Mouse (Mus musculus) testis, adult 2 months (tissue): ENCODE data around the gene Ranbp9. TPM values are rescaled to one million over a fixed set of nuclear protein-coding genes. Genes with fewer than 3 reads are reported as not detected.
"Not testable (repeated sequence)": the region's sequence is repeated elsewhere in the genome, so short reads cannot be mapped to it uniquely, and the experiment has no call there.

ENCODE experiments used
- H3K27ac ChIP-seq: fragments of 200-500 bp; 2 replicates; pipeline ENCODE4 v1.5.1; 2012; ENCODE audit warnings: low read depth, low read length; ENCODE audit not compliant: control insufficient read depth, insufficient read depth
- H3K27me3 ChIP-seq: fragments of 200-500 bp; 2 replicates; pipeline ENCODE4 v1.6.1; 2012; ENCODE audit warnings: mild to moderate bottlenecking, low read length, moderate library complexity; ENCODE audit not compliant: control insufficient read depth, insufficient read depth
- H3K36me3 ChIP-seq: fragments of 200-500 bp; 2 replicates; pipeline ENCODE4 v1.6.1; 2012; ENCODE audit warnings: mild to moderate bottlenecking, low read length; ENCODE audit not compliant: control insufficient read depth, insufficient read depth
- H3K4me1 ChIP-seq: fragments of 200-500 bp; 2 replicates; pipeline ENCODE4 v1.6.1; 2012; ENCODE audit warnings: low read length; ENCODE audit not compliant: control insufficient read depth, insufficient read depth
- H3K4me3 ChIP-seq: fragments of 200-500 bp; 2 replicates; pipeline ENCODE4 v1.5.1; 2012; ENCODE audit warnings: low read depth, mild to moderate bottlenecking, low read length, moderate library complexity, mixed read lengths; ENCODE audit not compliant: control insufficient read depth
- CTCF ChIP-seq: fragments of 200-500 bp; IDR thresholded peaks from 2 replicates; pipeline ENCODE4 v1.5.1; 2012; ENCODE audit warnings: low read depth, mild to moderate bottlenecking, inconsistent platforms, low read length, moderate library complexity; ENCODE audit not compliant: control insufficient read depth, insufficient read depth, insufficient replicate concordance
- POLR2A ChIP-seq: fragments of 200-500 bp; IDR thresholded peaks from 2 replicates; pipeline ENCODE4 v1.6.1; 2012; ENCODE audit warnings: low read depth, mild to moderate bottlenecking, inconsistent platforms, low read length, moderate library complexity; ENCODE audit not compliant: control insufficient read depth
- polyA plus RNA-seq: library from polyadenylated mRNA; depleted of rRNA; stranded (reverse); fragments of >200 nt; gene quantifications from 2 replicates; pipeline ENCODE4 v1.2.3, GENCODE M21; 2012

Gene Ranbp9
- polyA plus RNA-seq, 1 experiment: 164 TPM

- Histone ChIP-seq H3K27me3 (no peaks in the 10 kb centered on the region), H3K4me1 (peaks cover 3% of the 10 kb centered on the region; the same call in 1 of the 2 replicates), H3K36me3 (no peaks in the 10 kb centered on the region; the same call in 1 of the 2 replicates), H3K27ac (peak overlapping the region; percentile 89), H3K4me3 (peak overlapping the region; percentile 98)
- TF ChIP-seq POLR2A (no peak), CTCF (no peak)
Measured at GRCm38 (mm10) chr13:43480595-43480956, 506 bp downstream of the Ranbp9 start.

GRCm38 (mm10) chr13:43479767-43480571, 1.1 kb downstream of the Ranbp9 start:
- Histone ChIP-seq H3K27ac (peak overlapping the region; percentile 80), H3K4me3 (peak overlapping the region; percentile 98), H3K36me3 (no peaks in the 10 kb centered on the region; the same call in 1 of the 2 replicates), H3K27me3 (no peaks in the 10 kb centered on the region), H3K4me1 (peaks cover 5% of the 10 kb centered on the region; the same call in 1 of the 2 replicates)
- TF ChIP-seq POLR2A: no peak
- TF ChIP-seq CTCF: no peak

- H3K4me1 ChIP-seq: peaks cover 5% of the 10 kb centered on the region
- TF ChIP-seq CTCF: no peak
- no peak for TF ChIP-seq POLR2A
- no peaks in the 10 kb centered on the region; the same call in 1 of the 2 replicates for H3K36me3 ChIP-seq
- no peaks in the 10 kb centered on the region for H3K27me3 ChIP-seq
- H3K4me3 ChIP-seq: peak overlapping the region; percentile 46; the same call in 1 of the 2 replicates
- H3K27ac ChIP-seq: peak overlapping the region; percentile 39; the same call in 1 of the 2 replicates
Measured at GRCm38 (mm10) chr13:43479024-43479705, 1.9 kb downstream of the Ranbp9 start.

- Histone ChIP-seq H3K4me1 (peaks cover 5% of the 10 kb centered on the region), H3K27me3 (no peaks in the 10 kb centered on the region), H3K27ac (peak overlapping the region; percentile 75), H3K36me3 (no peaks in the 10 kb centered on the region; the same call in 1 of the 2 replicates), H3K4me3 (peak overlapping the region; percentile 65; the same call in 1 of the 2 replicates)
- no peak for TF ChIP-seq POLR2A
Measured at GRCm38 (mm10) chr13:43478586-43478985, 2.5 kb downstream of the Ranbp9 start.

- H3K36me3 ChIP-seq: no peaks in the 10 kb centered on the region; the same call in 1 of the 2 replicates
- no peaks in the 10 kb centered on the region for H3K27me3 ChIP-seq
- no peak overlapping the region for H3K4me3 ChIP-seq
- peaks cover 5% of the 10 kb centered on the region for H3K4me1 ChIP-seq
- TF ChIP-seq POLR2A (no peak), CTCF (no peak)
- no peak overlapping the region for H3K27ac ChIP-seq
Measured at GRCm38 (mm10) chr13:43477098-43477697, 3.9 kb downstream of the Ranbp9 start.

GRCm38 (mm10) chr13:43476226-43476625, 4.9 kb downstream of the Ranbp9 start:
- Histone ChIP-seq H3K27me3 (no peaks in the 10 kb centered on the region), H3K27ac (no peak overlapping the region), H3K4me1 (peaks cover 5% of the 10 kb centered on the region), H3K36me3 (no peaks in the 10 kb centered on the region; the same call in 1 of the 2 replicates), H3K4me3 (no peak overlapping the region)
- no peak for TF ChIP-seq CTCF
- no peak for TF ChIP-seq POLR2A

GRCm38 (mm10) chr13:43474722-43475121, 6.4 kb downstream of the Ranbp9 start:
- Histone ChIP-seq H3K4me3 (no peak overlapping the region), H3K36me3 (no peaks in the 10 kb centered on the region; the same call in 1 of the 2 replicates), H3K27me3 (no peaks in the 10 kb centered on the region), H3K4me1 (peaks cover 5% of the 10 kb centered on the region), H3K27ac (no peak overlapping the region)
- TF ChIP-seq CTCF: no peak
- no peak for TF ChIP-seq POLR2A

GRCm38 (mm10) chr13:43471861-43472260, 9.2 kb downstream of the Ranbp9 start:
- not testable (repeated sequence) for H3K27me3 ChIP-seq, H3K4me1 ChIP-seq, H3K36me3 ChIP-seq, H3K27ac ChIP-seq, H3K4me3 ChIP-seq
